Mouse (Mus musculus) midbrain, embryonic 10.5 days (tissue): Measurements from ENCODE around the gene Atp1a1. TPM values are rescaled to one million over a fixed set of nuclear protein-coding genes. Genes with fewer than 3 reads are reported as not detected.

ENCODE experiments used
- DNase-seq: peaks from one replicate; pipeline ENCODE4 v3.0.0-alpha.2; 2017; ENCODE audit warnings: low spot score
- H3K27ac ChIP-seq: fragments of 300-500 bp; sonication (generic); replicated peaks from 2 replicates; pipeline ENCODE4 v1.5.1; 2016; ENCODE audit warnings: mild to moderate bottlenecking
- H3K27me3 ChIP-seq: fragments of 300-500 bp; sonication (generic); 2 replicates; pipeline ENCODE4 v1.6.1; 2016; ENCODE audit warnings: low read depth, mild to moderate bottlenecking; ENCODE audit not compliant: poor library complexity, severe bottlenecking
- H3K36me3 ChIP-seq: fragments of 300-500 bp; sonication (generic); 2 replicates; pipeline ENCODE4 v1.6.1; 2016; ENCODE audit warnings: mild to moderate bottlenecking, moderate library complexity
- H3K4me1 ChIP-seq: fragments of 300-500 bp; sonication (generic); 2 replicates; pipeline ENCODE4 v1.6.1; 2016
- H3K4me3 ChIP-seq: fragments of 300-500 bp; sonication (generic); 2 replicates; pipeline ENCODE4 v1.5.1; 2016; ENCODE audit warnings: mild to moderate bottlenecking, moderate library complexity
- H3K9me3 ChIP-seq: fragments of 300-500 bp; sonication (generic); replicated peaks from 2 replicates; pipeline ENCODE4 v1.6.1; 2016; ENCODE audit warnings: mild to moderate bottlenecking
- WGBS: fragments of 180-500 bp; shearing (Covaris S2); methylation state at CpG from one replicate; pipeline ENCODE4 v1.1.7; 2016; 5-methylcytosine and 5-hydroxymethylcytosine counted together
- polyA plus RNA-seq: library from polyadenylated mRNA; unstranded; fragments of >200 nt; fragmentation: Nextera tagmentation; extraction: Ambion mirVana; gene quantifications from 2 replicates; pipeline ENCODE4 v1.2.1, GENCODE M21; 2016

Gene Atp1a1
- polyA plus RNA-seq, 1 experiment from 2014 or later = 43.5 TPM

GRCm38 (mm10) chr3:101574463-101575193 lies 29.9 kb downstream of the Atp1a1 start:
- WGBS = 86% methylated on average over 3 of the region's 3 CpGs
- H3K36me3 ChIP-seq = peaks cover 54% of the 10 kb centered on the region
- no peak for DNase-seq

DNA sequence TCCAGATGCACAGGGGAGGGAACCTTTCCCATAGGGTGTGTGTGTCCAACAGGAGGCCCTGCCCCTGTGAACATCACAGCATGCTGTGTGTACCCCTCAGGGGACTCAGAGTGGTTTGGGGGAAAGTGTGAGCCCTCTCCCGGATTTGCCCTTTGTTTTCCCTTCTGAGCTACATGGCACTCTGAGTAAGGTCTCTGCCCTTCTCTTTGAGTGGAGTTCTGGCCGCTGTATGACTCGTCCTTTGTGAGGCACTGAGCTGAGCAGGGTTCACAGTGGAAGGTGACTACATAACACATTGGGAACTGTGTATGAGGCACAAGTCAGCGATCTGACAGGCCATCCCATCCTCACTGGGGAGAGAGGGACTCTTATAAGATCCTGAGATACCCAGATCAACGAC lies 31.5 kb downstream of the Atp1a1 start:
- H3K27me3 ChIP-seq = no peaks in the 10 kb centered on the region
- H3K9me3 ChIP-seq = peaks cover 7% of the 10 kb centered on the region
- no peak overlapping the region for H3K4me3 ChIP-seq
- peak overlapping the region; percentile 77 for H3K27ac ChIP-seq
- H3K4me1 ChIP-seq = peaks cover 49% of the 10 kb centered on the region
- 63% methylated on average over 5 of the region's 5 CpGs for WGBS
- peaks cover 38% of the 10 kb centered on the region for H3K36me3 ChIP-seq
- no peak for DNase-seq

More at GRCm38 (mm10) chr3:101574463-101575193, 29.9 kb downstream of the Atp1a1 start:
- no peaks in the 10 kb centered on the region for H3K27me3 ChIP-seq
- H3K9me3 ChIP-seq = peaks cover 7% of the 10 kb centered on the region
- H3K4me3 ChIP-seq = no peak overlapping the region
- peaks cover 50% of the 10 kb centered on the region for H3K4me1 ChIP-seq
- H3K27ac ChIP-seq = no peak overlapping the region

DNA sequence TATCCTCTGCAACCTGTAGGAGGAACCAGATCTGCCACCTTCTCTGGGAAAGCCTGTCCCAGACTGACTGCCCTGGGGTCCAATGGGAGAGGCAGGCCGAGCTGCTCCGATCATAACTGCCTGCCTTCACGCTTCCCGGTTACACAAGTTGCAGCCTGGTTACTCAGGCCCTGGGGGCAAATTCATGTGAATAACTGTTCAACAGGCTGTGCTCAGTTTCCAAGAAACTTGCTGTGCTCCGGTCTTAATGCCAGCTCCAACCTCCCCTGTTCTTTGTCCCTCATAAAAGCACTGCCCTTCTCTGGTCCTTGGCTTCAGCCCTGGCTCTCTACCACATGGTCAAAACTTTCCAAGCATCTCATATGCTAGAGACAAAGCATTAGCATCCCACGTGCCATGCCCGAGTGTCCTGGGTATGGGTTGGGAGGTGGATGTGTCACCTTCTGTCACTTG lies 32.3 kb downstream of the Atp1a1 start:
- Histone ChIP-seq H3K27ac (peak overlapping the region; percentile 77), H3K4me1 (peaks cover 41% of the 10 kb centered on the region), H3K4me3 (no peak overlapping the region), H3K36me3 (peaks cover 30% of the 10 kb centered on the region), H3K9me3 (peaks cover 7% of the 10 kb centered on the region), H3K27me3 (no peaks in the 10 kb centered on the region; the same call in 1 of the 2 replicates)
- peak; percentile 44 for DNase-seq
- 68% methylated on average over 7 of the region's 7 CpGs for WGBS

- peaks cover 24% of the 10 kb centered on the region for H3K36me3 ChIP-seq
- no peak for DNase-seq
- peaks cover 38% of the 10 kb centered on the region for H3K4me1 ChIP-seq
- no peaks in the 10 kb centered on the region; the same call in 1 of the 2 replicates for H3K27me3 ChIP-seq
- no peak overlapping the region for H3K4me3 ChIP-seq
- H3K9me3 ChIP-seq = peaks cover 7% of the 10 kb centered on the region
- H3K27ac ChIP-seq = peak overlapping the region; percentile 77
- WGBS = 35% methylated on average over 8 of the region's 8 CpGs
These were observed 32.9 kb downstream of the Atp1a1 start for GRCm38 (mm10) chr3:101571515-101572130.

GRCm38 (mm10) chr3:101570747-101571514 lies 33.6 kb downstream of the Atp1a1 start:
- Histone ChIP-seq H3K27me3 (peaks cover 6% of the 10 kb centered on the region; the same call in 1 of the 2 replicates), H3K4me1 (peaks cover 38% of the 10 kb centered on the region), H3K36me3 (peaks cover 17% of the 10 kb centered on the region), H3K27ac (peak overlapping the region; percentile 77), H3K9me3 (peaks cover 7% of the 10 kb centered on the region), H3K4me3 (no peak overlapping the region)
- DNase-seq = no peak
- WGBS = 80% methylated on average over 6 of the region's 6 CpGs

DNA sequence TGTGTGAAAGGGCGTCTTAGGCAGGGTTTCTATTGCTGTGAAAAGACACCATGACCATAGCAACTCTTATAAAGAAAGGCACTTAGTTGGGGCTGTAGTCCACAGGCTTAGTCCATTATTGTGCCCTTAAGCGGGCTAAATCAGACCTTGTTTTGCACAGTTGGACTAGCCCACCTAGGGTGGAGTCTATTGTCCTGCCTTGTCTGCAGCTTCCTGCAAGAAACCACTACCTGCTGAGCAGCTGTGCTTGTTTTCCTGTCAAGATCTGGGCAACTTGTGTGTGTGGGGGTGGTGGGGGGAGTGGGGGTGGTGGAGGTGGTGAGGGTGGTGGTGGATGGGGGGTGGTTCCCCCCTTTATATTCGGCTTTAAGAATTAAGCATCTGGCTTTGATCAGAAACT lies 34.2 kb downstream of the Atp1a1 start:
- Histone ChIP-seq H3K36me3 (peaks cover 10% of the 10 kb centered on the region), H3K27me3 (peaks cover 7% of the 10 kb centered on the region; the same call in 1 of the 2 replicates), H3K4me1 (peaks cover 38% of the 10 kb centered on the region), H3K4me3 (no peak overlapping the region), H3K27ac (no peak overlapping the region; the same call in 1 of the 2 replicates), H3K9me3 (peaks cover 7% of the 10 kb centered on the region)
- no peak for DNase-seq
- WGBS = 79% methylated on average over 3 of the region's 3 CpGs

- peaks cover 7% of the 10 kb centered on the region; the same call in 1 of the 2 replicates for H3K27me3 ChIP-seq
- H3K27ac ChIP-seq = no peak overlapping the region
- no peak for DNase-seq
- no peaks in the 10 kb centered on the region for H3K36me3 ChIP-seq
- no peak overlapping the region for H3K4me3 ChIP-seq
- H3K9me3 ChIP-seq = peaks cover 14% of the 10 kb centered on the region
- peaks cover 32% of the 10 kb centered on the region for H3K4me1 ChIP-seq
- WGBS = 91% methylated on average over 4 of the region's 4 CpGs
These were observed 35.9 kb downstream of the Atp1a1 start for GRCm38 (mm10) chr3:101568627-101569026.

- DNase-seq = no peak
- Histone ChIP-seq H3K27ac (no peak overlapping the region), H3K36me3 (no peaks in the 10 kb centered on the region), H3K27me3 (peaks cover 36% of the 10 kb centered on the region; the same call in 1 of the 2 replicates), H3K4me3 (no peak overlapping the region), H3K4me1 (peaks cover 35% of the 10 kb centered on the region), H3K9me3 (peaks cover 7% of the 10 kb centered on the region; the same call in 1 of the 2 replicates)
- 96% methylated on average over 2 of the region's 2 CpGs for WGBS
These were observed 40.5 kb downstream of the Atp1a1 start for GRCm38 (mm10) chr3:101564011-101564410.

GRCm38 (mm10) chr3:101562510-101563209 lies 41.8 kb downstream of the Atp1a1 start:
- H3K4me3 ChIP-seq = no peak overlapping the region
- peak overlapping the region; percentile 84 for H3K27ac ChIP-seq
- peaks cover 49% of the 10 kb centered on the region for H3K27me3 ChIP-seq
- no peak for DNase-seq
- no peaks in the 10 kb centered on the region for H3K36me3 ChIP-seq
- H3K9me3 ChIP-seq = peaks cover 7% of the 10 kb centered on the region; the same call in 1 of the 2 replicates
- WGBS = 36% methylated on average over 10 of the region's 10 CpGs
- H3K4me1 ChIP-seq = peaks cover 35% of the 10 kb centered on the region

DNA sequence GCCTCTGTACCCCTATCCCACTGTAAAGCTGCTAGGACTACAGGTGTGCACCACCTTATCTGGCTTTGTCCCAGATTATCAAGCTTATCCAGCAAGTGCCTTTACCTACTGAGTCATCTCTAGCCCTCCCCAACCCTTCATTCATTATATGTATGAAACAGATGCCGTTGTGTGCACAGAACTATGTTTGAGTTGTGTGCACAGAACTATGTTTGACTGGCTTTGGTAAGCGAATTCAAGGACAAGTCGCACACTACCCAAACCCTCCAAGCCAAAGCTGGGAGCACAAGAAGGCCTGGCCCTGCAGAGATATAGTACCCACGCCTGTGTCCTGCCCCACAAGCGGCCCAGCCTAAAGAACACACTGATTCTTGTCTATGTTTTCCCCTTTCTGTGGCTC lies 42.5 kb downstream of the Atp1a1 start:
- 81% methylated on average over 5 of the region's 5 CpGs for WGBS
- H3K27me3 ChIP-seq = peaks cover 56% of the 10 kb centered on the region
- peaks cover 35% of the 10 kb centered on the region for H3K4me1 ChIP-seq
- H3K9me3 ChIP-seq = peaks cover 7% of the 10 kb centered on the region; the same call in 1 of the 2 replicates
- no peaks in the 10 kb centered on the region for H3K36me3 ChIP-seq
- peak overlapping the region; percentile 84; the same call in 1 of the 2 replicates for H3K27ac ChIP-seq
- no peak overlapping the region for H3K4me3 ChIP-seq
- DNase-seq = no peak

- H3K27ac ChIP-seq = peak overlapping the region; percentile 84
- WGBS = 50% methylated on average over 9 of the region's 9 CpGs
- H3K36me3 ChIP-seq = no peaks in the 10 kb centered on the region
- H3K27me3 ChIP-seq = peaks cover 61% of the 10 kb centered on the region
- H3K4me3 ChIP-seq = 0 out of 2 replicates have a peak overlapping the region, but pooled peaks have one; percentile 14
- peaks cover 7% of the 10 kb centered on the region; the same call in 1 of the 2 replicates for H3K9me3 ChIP-seq
- peak; percentile 70 for DNase-seq
- peaks cover 35% of the 10 kb centered on the region for H3K4me1 ChIP-seq
These were observed 43.5 kb downstream of the Atp1a1 start for GRCm38 (mm10) chr3:101560841-101561522.
